22 mouse cellular contexts compared by ENCODE assay signal in genomic region chr1:31142288-31143094, GRCm38 (mm10). TPM values are rescaled to one million over a fixed set of nuclear protein-coding genes. Genes with fewer than 3 reads are reported as not detected.
DNase-seq lines count a peak whose midpoint lies in the region; ATAC-seq and TF ChIP-seq lines count a peak whose summit lies in the region.
"Had no signal": no experiment of that assay in that cellular context is flagged by ENCODE, and none has a peak within 500 bp of the region (broad histone marks: within the 10 kb centered on the region; RNA-seq: fewer than 3 reads in every experiment).

No protein-coding gene starts in this region.

- no peaks in the 10 kb centered on the region for H3K36me3 ChIP-seq in hindbrain, embryonic 14.5 days (replicated peaks; ENCODE audit: control insufficient read depth, insufficient read depth)
- H3K36me3 ChIP-seq in hindbrain, embryonic 12.5 days: no peaks in the 10 kb centered on the region
- H3K36me3 ChIP-seq in lung, embryonic 15.5 days: no peaks in the 10 kb centered on the region

- no peak overlapping the region for H3K27ac ChIP-seq in hindbrain, embryonic 14.5 days
- no peak overlapping the region for H3K27ac ChIP-seq in hindbrain, embryonic 12.5 days
- peak overlapping the region; percentile 44; the same call in 1 of the 2 replicates for H3K27ac ChIP-seq in lung, embryonic 15.5 days
- H3K27ac ChIP-seq: layer of hippocampus, adult 2 months; left cerebral cortex, adult 2 months; macrophage had no signal

- no peak overlapping the region for H3K4me3 ChIP-seq in hindbrain, embryonic 14.5 days (replicated peaks; ENCODE audit: low read length)
- H3K4me3 ChIP-seq in hindbrain, embryonic 12.5 days: no peak overlapping the region
- no peak overlapping the region for H3K4me3 ChIP-seq in lung, embryonic 15.5 days
- H3K4me3 ChIP-seq: layer of hippocampus, adult 2 months; left cerebral cortex, adult 2 months; myocyte had no signal

- H3K4me2 ChIP-seq in hindbrain, embryonic 14.5 days (replicated peaks): no peak overlapping the region
- H3K4me2 ChIP-seq in hindbrain, embryonic 12.5 days (replicated peaks): no peak overlapping the region
- peak overlapping the region; percentile 25 for H3K4me2 ChIP-seq in lung, embryonic 15.5 days

- ATAC-seq in hindbrain, embryonic 14.5 days (ENCODE audit: low FRiP score): no peak
- no peak for ATAC-seq in hindbrain, embryonic 12.5 days (ENCODE audit: low FRiP score)
- ATAC-seq in lung, embryonic 15.5 days (ENCODE audit: borderline replicate concordance, extremely low read depth, low FRiP score, low TSS enrichment): peak; percentile 57; the same call in 1 of the 2 replicates
- ATAC-seq in megakaryocyte progenitor cell, adult 5-6 weeks (replicated peaks; ENCODE audit: poor library complexity): peak; percentile 83
- ATAC-seq in activated CD4-positive, CD25-positive, alpha-beta regulatory T cell, adult 4 months: no peak
- ATAC-seq: forebrain, postnatal 0 days had no signal

- no peaks in the 10 kb centered on the region for H3K4me1 ChIP-seq in hindbrain, embryonic 14.5 days (replicated peaks; ENCODE audit: control insufficient read depth, insufficient read depth, low read length)
- H3K4me1 ChIP-seq in hindbrain, embryonic 12.5 days: no peaks in the 10 kb centered on the region
- peaks cover 8% of the 10 kb centered on the region for H3K4me1 ChIP-seq in lung, embryonic 15.5 days

- no peak for TF ChIP-seq POLR2A in brain, embryonic 14.5 days (IDR thresholded peaks at IDR 0.05; ENCODE audit: borderline replicate concordance, extremely low read depth, insufficient read depth, insufficient read length, poor library complexity, severe bottlenecking)

- H3K27me3 ChIP-seq in hindbrain, embryonic 14.5 days (ENCODE audit: control insufficient read depth, insufficient read depth, low read length): no peaks in the 10 kb centered on the region
- H3K27me3 ChIP-seq in hindbrain, embryonic 12.5 days: no peaks in the 10 kb centered on the region
- H3K27me3 ChIP-seq in lung, embryonic 15.5 days: no peaks in the 10 kb centered on the region

- H3K9me3 ChIP-seq in hindbrain, embryonic 14.5 days (ENCODE audit: control insufficient read depth, low read length): no peaks in the 10 kb centered on the region
- H3K9me3 ChIP-seq in hindbrain, embryonic 12.5 days (replicated peaks): no peaks in the 10 kb centered on the region
- H3K9me3 ChIP-seq in lung, embryonic 15.5 days: no peaks in the 10 kb centered on the region

- WGBS in hindbrain, embryonic 14.5 days: 54% methylated on average over 8 of the region's 8 CpGs
- WGBS in hindbrain, embryonic 12.5 days: 67% methylated on average over 8 of the region's 8 CpGs
- WGBS in lung, embryonic 15.5 days: 18% methylated on average over 8 of the region's 8 CpGs

- no peak overlapping the region for H3K9ac ChIP-seq in hindbrain, embryonic 14.5 days
- no peak overlapping the region for H3K9ac ChIP-seq in hindbrain, embryonic 12.5 days
- H3K9ac ChIP-seq in lung, embryonic 15.5 days: no peak overlapping the region
- H3K9ac ChIP-seq: forebrain, postnatal 0 days had no signal

- DNase-seq in hindbrain, embryonic 14.5 days (ENCODE audit: low spot score): peak; percentile 30
- DNase-seq in lung, postnatal 25 days (ENCODE audit: low spot score): no peak
- DNase-seq in brain, embryonic 14.5 days (ENCODE audit: low read depth): peak; percentile 39
- no peak for DNase-seq in natural killer cell, adult 2 months (ENCODE audit: low spot score in 2 of 2)
- DNase-seq: cerebellum, adult 11-12 months; forebrain, postnatal 0 days; gastrocnemius, postnatal 36 days; kidney, adult 18-20 months; right cerebral cortex, postnatal 14 days had no signal

- no peak for TF ChIP-seq CTCF in brain, embryonic 14.5 days (IDR thresholded peaks at IDR 0.05; ENCODE audit: borderline replicate concordance, extremely low read depth, insufficient read depth, insufficient read length)

RNA-seq across cellular contexts. Expression of gene Lgsn, which starts 33.7 kb away (rescaled TPM):
- polyA plus RNA-seq in hindbrain, embryonic 14.5 days (2014; fragmentation: Nextera tagmentation; extraction: Ambion mirVana): not detected in 2 replicates
- polyA plus RNA-seq in hindbrain, embryonic 12.5 days (2016; fragmentation: Nextera tagmentation; extraction: Ambion mirVana): not detected in 2 replicates
- not detected in 2 replicates for polyA plus RNA-seq in lung, embryonic 15.5 days (2015; fragmentation: Nextera tagmentation; extraction: Ambion mirVana)
- not detected in 2 replicates for polyA plus RNA-seq in brain, embryonic 14.5 days (2012; rRNA removed)
- total RNA-seq in megakaryocyte progenitor cell, adult 5-6 weeks (2015): not detected in 2 replicates
- total RNA-seq in megakaryocyte progenitor cell, adult 5-6 weeks (2017): not detected in 2 replicates
- polyA plus RNA-seq in activated CD4-positive, CD25-positive, alpha-beta regulatory T cell, adult 4 months (2017; shearing (Covaris generic)): not detected
- total RNA-seq: adrenal gland, postnatal 4 days; forebrain, postnatal 0 days; gastrocnemius, postnatal 36 days; layer of hippocampus, adult 2 months; left cerebral cortex, adult 2 months; MEL had no signal
- polyA plus RNA-seq: cortical plate, adult 2 months; heart, postnatal 0 days; limb, embryonic 14.5 days; macrophage; myocyte had no signal

Comparison
In these comparisons a context has a peak if more than half of its experiments do, and no peak if none do; other contexts are left out.
1. ATAC-seq: peak in lung, embryonic 15.5 days (single experiment) and megakaryocyte progenitor cell, adult 5-6 weeks (single experiment); none in hindbrain, embryonic 14.5 days (single experiment), hindbrain, embryonic 12.5 days (single experiment) and activated CD4-positive, CD25-positive, alpha-beta regulatory T cell, adult 4 months (single experiment).
2. DNase-seq: peak in hindbrain, embryonic 14.5 days (single experiment) and brain, embryonic 14.5 days (single experiment); none in lung, postnatal 25 days (single experiment) and natural killer cell, adult 2 months (0 of 2).